Mouse (Mus musculus): ENCODE measurements around the gene C77080.

- no peak for TF ChIP-seq CTCF (IDR thresholded peaks at IDR 0.05)
- TF ChIP-seq EP300 (IDR thresholded peaks at IDR 0.05), result no peak
These were observed 30.3 kb downstream of the C77080 start for GRCm38 (mm10) chr4:129230926-129231325.
